Mouse (Mus musculus) stomach, embryonic 16.5 days (tissue): Measurements from ENCODE around the gene Plac8. TPM values are rescaled to one million over a fixed set of nuclear protein-coding genes. Genes with fewer than 3 reads are reported as not detected.

Experiments
- ATAC-seq: fragments of 200-750 bp; cut with Nextera tagmentation; 2 replicates; pipeline ENCODE4 v1.8.0; 2017; ENCODE audit warnings: moderate number of reproducible peaks, moderate TSS enrichment; ENCODE audit not compliant: insufficient read depth, low FRiP score
- H3K27ac ChIP-seq: fragments of 300-500 bp; sonication (generic); 2 replicates; pipeline ENCODE4 v1.5.1; 2014; ENCODE audit warnings: low read length
- H3K27me3 ChIP-seq: fragments of 300-500 bp; sonication (generic); 2 replicates; pipeline ENCODE4 v1.6.1; 2014; ENCODE audit warnings: low read length, control low read depth, mixed read lengths; ENCODE audit not compliant: control insufficient read depth, insufficient read depth
- H3K36me3 ChIP-seq: fragments of 300-500 bp; sonication (generic); 2 replicates; pipeline ENCODE4 v1.6.1; 2014; ENCODE audit warnings: low read length; ENCODE audit not compliant: control insufficient read depth, insufficient read depth
- H3K4me1 ChIP-seq: fragments of 300-500 bp; sonication (generic); 2 replicates; pipeline ENCODE4 v1.6.1; 2014; ENCODE audit warnings: low read length, control low read depth, mixed read lengths; ENCODE audit not compliant: control insufficient read depth, insufficient read depth
- H3K4me2 ChIP-seq: fragments of 300-500 bp; sonication (generic); 2 replicates; pipeline ENCODE4 v1.6.1; 2014; ENCODE audit warnings: low read depth, low read length, mixed read lengths
- H3K4me3 ChIP-seq: fragments of 300-500 bp; sonication (generic); replicated peaks from 2 replicates; pipeline ENCODE4 v1.5.1; 2014; ENCODE audit warnings: mild to moderate bottlenecking, low read length
- H3K9ac ChIP-seq: fragments of 300-500 bp; sonication (generic); 2 replicates; pipeline ENCODE4 v1.6.1; 2014; ENCODE audit warnings: low read length
- H3K9me3 ChIP-seq: fragments of 300-500 bp; sonication (generic); replicated peaks from 2 replicates; pipeline ENCODE4 v1.6.1; 2016; ENCODE audit warnings: low read length, control low read depth; ENCODE audit not compliant: control insufficient read depth
- WGBS: fragments of 180-500 bp; shearing (Covaris S2); extraction: QIAGEN DNeasy Blood & Tissue Kit; methylation state at CpG from one replicate; pipeline ENCODE4 v1.1.7; 2014; 5-methylcytosine and 5-hydroxymethylcytosine counted together
- polyA plus RNA-seq: library from polyadenylated mRNA; unstranded; fragments of >200 nt; fragmentation: Nextera tagmentation; extraction: Ambion mirVana; gene quantifications from 2 replicates; pipeline ENCODE4 v1.2.1, GENCODE M21; 2015

The Plac8 gene
- polyA plus RNA-seq, 1 experiment from 2014 or later, result 226 TPM

GRCm38 (mm10) chr5:100569250-100569934 lies 2.7 kb downstream of the Plac8 start:
- WGBS, result 73% methylated on average over 18 of the region's 18 CpGs
- H3K4me2 ChIP-seq, result peak overlapping the region; percentile 59
- H3K9me3 ChIP-seq, result no peaks in the 10 kb centered on the region
- peaks cover 30% of the 10 kb centered on the region for H3K4me1 ChIP-seq
- peak overlapping the region; percentile 45 for H3K4me3 ChIP-seq
- no peak for ATAC-seq
- H3K9ac ChIP-seq, result peak overlapping the region; percentile 23; the same call in 1 of the 2 replicates
- H3K36me3 ChIP-seq, result no peaks in the 10 kb centered on the region
- no peaks in the 10 kb centered on the region for H3K27me3 ChIP-seq
- peak overlapping the region; percentile 52 for H3K27ac ChIP-seq

- no peaks in the 10 kb centered on the region for H3K27me3 ChIP-seq
- H3K36me3 ChIP-seq, result no peaks in the 10 kb centered on the region
- H3K4me3 ChIP-seq, result no peak overlapping the region
- H3K9ac ChIP-seq, result no peak overlapping the region
- 76% methylated on average over 3 of the region's 3 CpGs for WGBS
- peak overlapping the region; percentile 34; the same call in 1 of the 2 replicates for H3K27ac ChIP-seq
- peaks cover 30% of the 10 kb centered on the region for H3K4me1 ChIP-seq
- 0 out of 2 replicates have a peak overlapping the region, but pooled peaks have one; percentile 12 for H3K4me2 ChIP-seq
- no peaks in the 10 kb centered on the region for H3K9me3 ChIP-seq
- no peak for ATAC-seq
Measured at GRCm38 (mm10) chr5:100568802-100569201, 3.2 kb downstream of the Plac8 start.

- Histone ChIP-seq H3K27me3 (no peaks in the 10 kb centered on the region), H3K9ac (peak overlapping the region; percentile 17; the same call in 1 of the 2 replicates), H3K4me3 (peak overlapping the region; percentile 9; the same call in 1 of the 2 replicates), H3K9me3 (no peaks in the 10 kb centered on the region), H3K36me3 (no peaks in the 10 kb centered on the region), H3K4me1 (peaks cover 30% of the 10 kb centered on the region), H3K27ac (peak overlapping the region; percentile 73), H3K4me2 (peak overlapping the region; percentile 29)
- ATAC-seq, result peak; percentile 34
- 40% methylated on average over 8 of the region's 8 CpGs for WGBS
Measured at GRCm38 (mm10) chr5:100568177-100568576, 3.9 kb downstream of the Plac8 start.

GRCm38 (mm10) chr5:100567258-100568032 lies 4.6 kb downstream of the Plac8 start:
- H3K27me3 ChIP-seq, result no peaks in the 10 kb centered on the region
- no peak overlapping the region; the same call in 1 of the 2 replicates for H3K4me3 ChIP-seq
- peak overlapping the region; percentile 17; the same call in 1 of the 2 replicates for H3K9ac ChIP-seq

GRCm38 (mm10) chr5:100566798-100567197 lies 5.2 kb downstream of the Plac8 start:
- H3K27ac ChIP-seq, result peak overlapping the region; percentile 53
- H3K9me3 ChIP-seq, result no peaks in the 10 kb centered on the region
- H3K4me1 ChIP-seq, result peaks cover 27% of the 10 kb centered on the region
- no peaks in the 10 kb centered on the region for H3K36me3 ChIP-seq
- H3K27me3 ChIP-seq, result no peaks in the 10 kb centered on the region
- peak overlapping the region; percentile 29; the same call in 1 of the 2 replicates for H3K4me2 ChIP-seq
- WGBS, result 61% methylated on average over 2 of the region's 2 CpGs
- ATAC-seq, result no peak
- no peak overlapping the region for H3K4me3 ChIP-seq
- no peak overlapping the region for H3K9ac ChIP-seq

More at GRCm38 (mm10) chr5:100567258-100568032, 4.6 kb downstream of the Plac8 start:
- peak; percentile 35; the same call in 1 of the 2 replicates for ATAC-seq
- H3K4me2 ChIP-seq, result peak overlapping the region; percentile 29
- H3K9me3 ChIP-seq, result no peaks in the 10 kb centered on the region
- peaks cover 27% of the 10 kb centered on the region for H3K4me1 ChIP-seq
- peak overlapping the region; percentile 73 for H3K27ac ChIP-seq
- WGBS, result 35% methylated on average over 13 of the region's 13 CpGs
- no peaks in the 10 kb centered on the region for H3K36me3 ChIP-seq

- Histone ChIP-seq H3K4me3 (no peak overlapping the region), H3K4me1 (peaks cover 5% of the 10 kb centered on the region; the same call in 1 of the 2 replicates), H3K9me3 (no peaks in the 10 kb centered on the region), H3K9ac (no peak overlapping the region), H3K36me3 (no peaks in the 10 kb centered on the region), H3K4me2 (no peak overlapping the region), H3K27me3 (no peaks in the 10 kb centered on the region), H3K27ac (no peak overlapping the region)
- WGBS, result 81% methylated on average over 9 of the region's 9 CpGs
- no peak for ATAC-seq
Measured at GRCm38 (mm10) chr5:100562702-100563101, 9.3 kb downstream of the Plac8 start.

- Histone ChIP-seq H3K4me1 (0 out of 2 replicates have a peak, but pooled peaks cover 1% of the 10 kb centered on the region), H3K9ac (no peak overlapping the region), H3K27ac (no peak overlapping the region), H3K27me3 (no peaks in the 10 kb centered on the region), H3K9me3 (no peaks in the 10 kb centered on the region), H3K36me3 (no peaks in the 10 kb centered on the region), H3K4me2 (no peak overlapping the region), H3K4me3 (no peak overlapping the region)
- ATAC-seq, result no peak
- WGBS, result 89% methylated on average over 7 of the region's 7 CpGs
Measured at GRCm38 (mm10) chr5:100559357-100559756, 12.7 kb downstream of the Plac8 start.

GRCm38 (mm10) chr5:100558783-100559182 lies 13.3 kb downstream of the Plac8 start:
- no peaks in the 10 kb centered on the region for H3K27me3 ChIP-seq
- WGBS, result 73% methylated on average over 3 of the region's 3 CpGs
- ATAC-seq, result no peak
- H3K36me3 ChIP-seq, result no peaks in the 10 kb centered on the region
- no peak overlapping the region for H3K4me3 ChIP-seq
- H3K9me3 ChIP-seq, result no peaks in the 10 kb centered on the region
- H3K9ac ChIP-seq, result no peak overlapping the region
- no peak overlapping the region for H3K4me2 ChIP-seq
- no peak overlapping the region for H3K27ac ChIP-seq
- peaks cover 3% of the 10 kb centered on the region; the same call in 1 of the 2 replicates for H3K4me1 ChIP-seq

GRCm38 (mm10) chr5:100557537-100557936 lies 14.5 kb downstream of the Plac8 start:
- Histone ChIP-seq H3K4me2 (no peak overlapping the region), H3K27me3 (no peaks in the 10 kb centered on the region), H3K4me3 (no peak overlapping the region), H3K4me1 (peaks cover 7% of the 10 kb centered on the region; the same call in 1 of the 2 replicates), H3K9me3 (no peaks in the 10 kb centered on the region), H3K27ac (no peak overlapping the region), H3K36me3 (no peaks in the 10 kb centered on the region), H3K9ac (no peak overlapping the region)
- WGBS, result 64% methylated on average over 9 of the region's 9 CpGs
- ATAC-seq, result no peak
